Mouse (Mus musculus): ENCODE results near the gene Sox6.

The Sox6 gene

DNA sequence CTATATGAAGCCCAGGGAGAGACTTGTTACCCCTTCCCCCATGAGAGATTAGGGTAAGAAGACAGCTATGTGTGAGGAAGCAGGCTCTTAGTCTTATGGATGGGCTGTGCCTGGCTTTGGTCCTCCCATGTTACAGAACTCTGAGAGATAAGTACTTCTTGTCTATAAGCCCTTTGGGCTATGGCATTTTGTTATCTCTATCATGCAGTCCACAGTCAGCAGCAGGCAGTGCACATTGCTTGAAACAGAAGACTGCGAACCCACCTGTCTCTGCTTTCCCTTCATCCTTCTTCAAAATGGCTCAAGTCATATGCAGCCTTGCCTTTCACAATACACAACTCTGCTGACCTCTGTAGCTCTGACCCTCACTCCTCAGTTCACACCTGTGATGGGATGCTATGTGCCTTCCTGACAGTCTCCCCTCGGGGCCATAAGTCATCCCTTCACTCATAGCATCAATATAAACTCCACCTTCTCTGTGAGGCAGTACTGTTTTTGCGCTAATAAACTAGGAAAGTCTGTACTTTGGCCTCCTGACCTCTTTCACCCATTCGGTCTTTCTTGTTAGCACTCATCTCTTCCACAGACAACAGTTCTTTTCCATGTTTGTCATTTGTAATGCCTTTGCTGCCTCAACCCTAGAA lies 143.4 kb downstream of the Sox6 start:
- TF ChIP-seq NANOG (IDR thresholded peaks at IDR 0.05; ENCODE audit: borderline replicate concordance, low read length), result no peak
- TF ChIP-seq CTCF (conservative IDR thresholded peaks at IDR 0.05; ENCODE audit: low read length), result no peak
- TF ChIP-seq POU5F1 (IDR thresholded peaks at IDR 0.05; ENCODE audit: borderline replicate concordance, low read length), result no peak
- Histone ChIP-seq H3K4me1 (replicated peaks; ENCODE audit: low read depth, low read length) (no peaks in the 10 kb centered on the region), H3K27me3 (ENCODE audit: insufficient read depth, low read length) (no peaks in the 10 kb centered on the region)

DNA sequence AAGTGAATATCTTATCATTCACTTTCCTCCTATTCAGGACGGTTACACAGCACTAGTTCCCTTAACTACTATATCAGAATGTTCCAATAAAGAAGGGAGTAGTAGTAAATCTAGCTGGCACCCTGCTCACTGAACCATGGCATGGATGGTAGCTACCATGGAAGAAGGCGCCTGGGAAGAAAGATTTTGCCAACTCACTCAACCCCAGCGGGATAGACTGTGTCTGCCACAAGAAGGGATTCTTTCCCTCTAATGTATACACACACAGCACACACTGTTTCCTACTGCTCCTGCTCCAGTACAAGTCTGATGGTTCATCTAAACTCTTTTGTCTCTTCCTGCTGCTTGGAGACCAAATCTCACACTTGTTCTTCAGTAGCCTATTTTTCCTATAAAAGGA lies 147.1 kb downstream of the Sox6 start:
- H3K36me3 ChIP-seq (ENCODE audit: insufficient read depth, low read length), result no peaks in the 10 kb centered on the region
- H3K9me3 ChIP-seq (ENCODE audit: low read length), result no peaks in the 10 kb centered on the region
- no peaks in the 10 kb centered on the region for H3K27me3 ChIP-seq (ENCODE audit: insufficient read depth, low read length)
- H3K4me1 ChIP-seq (replicated peaks; ENCODE audit: low read depth, low read length), result no peaks in the 10 kb centered on the region
- H3K4me3 ChIP-seq (replicated peaks; ENCODE audit: low read length), result no peak overlapping the region
- no peak for TF ChIP-seq NANOG (IDR thresholded peaks at IDR 0.05; ENCODE audit: borderline replicate concordance, low read length)
- TF ChIP-seq CTCF (conservative IDR thresholded peaks at IDR 0.05; ENCODE audit: low read length), result no peak
- TF ChIP-seq POU5F1 (IDR thresholded peaks at IDR 0.05; ENCODE audit: borderline replicate concordance, low read length), result no peak

More for the DNA sequence above, 143.4 kb downstream of the Sox6 start:
- H3K36me3 ChIP-seq (ENCODE audit: insufficient read depth, low read length), result no peaks in the 10 kb centered on the region
- H3K4me3 ChIP-seq (replicated peaks; ENCODE audit: low read length), result no peak overlapping the region
- no peaks in the 10 kb centered on the region for H3K9me3 ChIP-seq (ENCODE audit: low read length)

DNA sequence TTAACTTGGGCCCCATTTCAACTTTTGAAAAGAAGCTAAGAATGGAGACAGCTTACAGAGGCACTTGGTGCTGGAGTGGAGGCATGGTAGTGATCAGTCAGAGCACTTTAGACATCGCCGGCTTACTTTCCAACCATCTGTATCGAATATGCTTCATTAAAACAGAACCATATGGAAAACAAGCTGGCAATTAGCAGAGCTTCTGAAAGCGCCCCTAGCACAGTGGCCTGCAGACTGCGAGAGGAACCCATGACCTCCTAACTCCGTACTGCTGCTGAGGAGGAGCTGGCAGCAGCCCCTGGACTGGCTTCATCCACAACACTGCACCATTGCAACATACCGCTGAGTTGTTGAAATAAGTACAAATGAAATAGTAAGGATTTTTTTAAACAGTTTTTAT lies 148.7 kb downstream of the Sox6 start:
- no peaks in the 10 kb centered on the region for H3K4me1 ChIP-seq (replicated peaks; ENCODE audit: low read depth, low read length)
- TF ChIP-seq POU5F1 (IDR thresholded peaks at IDR 0.05; ENCODE audit: borderline replicate concordance, low read length) (no peak), NANOG (IDR thresholded peaks at IDR 0.05; ENCODE audit: borderline replicate concordance, low read length) (no peak), CTCF (conservative IDR thresholded peaks at IDR 0.05; ENCODE audit: low read length) (no peak)
- H3K36me3 ChIP-seq (ENCODE audit: insufficient read depth, low read length), result no peaks in the 10 kb centered on the region
- no peak overlapping the region for H3K4me3 ChIP-seq (replicated peaks; ENCODE audit: low read length)
- no peaks in the 10 kb centered on the region for H3K27me3 ChIP-seq (ENCODE audit: insufficient read depth, low read length)
- H3K9me3 ChIP-seq (ENCODE audit: low read length), result no peaks in the 10 kb centered on the region

DNA sequence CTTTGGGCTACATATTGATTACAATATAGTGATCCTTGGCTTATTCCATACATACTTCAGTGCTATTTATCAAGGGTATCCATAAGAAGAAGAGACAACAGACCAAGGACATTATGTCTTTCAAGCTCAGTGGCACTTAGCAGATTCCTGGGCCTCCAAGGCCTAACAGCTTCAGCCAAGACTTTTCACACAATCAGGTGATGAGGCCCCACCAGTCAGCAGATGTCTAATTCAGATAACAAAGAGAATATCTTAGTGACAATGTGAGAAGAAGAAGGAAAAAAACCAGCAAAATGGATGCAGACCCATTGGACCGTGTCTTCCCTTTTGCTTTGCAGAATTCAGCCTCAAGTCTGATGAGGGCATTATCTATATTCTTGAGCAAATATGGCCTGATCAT lies 150.0 kb downstream of the Sox6 start:
- H3K4me1 ChIP-seq (replicated peaks; ENCODE audit: low read depth, low read length), result no peaks in the 10 kb centered on the region
- H3K27me3 ChIP-seq (ENCODE audit: insufficient read depth, low read length), result no peaks in the 10 kb centered on the region
- no peak overlapping the region for H3K4me3 ChIP-seq (replicated peaks; ENCODE audit: low read length)
- TF ChIP-seq CTCF (conservative IDR thresholded peaks at IDR 0.05; ENCODE audit: low read length) (no peak), NANOG (IDR thresholded peaks at IDR 0.05; ENCODE audit: borderline replicate concordance, low read length) (no peak), POU5F1 (IDR thresholded peaks at IDR 0.05; ENCODE audit: borderline replicate concordance, low read length) (no peak)
- H3K36me3 ChIP-seq (ENCODE audit: insufficient read depth, low read length), result no peaks in the 10 kb centered on the region
- no peaks in the 10 kb centered on the region for H3K9me3 ChIP-seq (ENCODE audit: low read length)

DNA sequence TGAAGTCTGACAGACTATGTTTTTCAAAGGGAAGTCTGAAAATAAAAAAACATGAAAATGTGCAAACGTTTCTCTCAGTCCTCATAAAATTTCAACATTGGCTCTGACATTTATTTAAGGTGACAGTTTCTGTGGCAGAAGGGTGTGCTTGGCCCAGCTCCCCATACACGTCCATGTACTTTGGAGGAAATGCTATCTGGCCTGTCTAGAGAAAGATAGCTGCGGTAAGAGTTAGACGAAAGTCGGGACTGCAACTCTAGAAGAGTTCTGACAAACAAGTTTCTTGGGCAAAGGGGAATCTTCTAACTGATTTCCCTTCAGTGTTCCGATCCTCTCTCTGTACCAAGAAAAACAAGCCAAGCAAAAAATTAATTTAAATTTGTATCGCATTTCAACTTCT lies 150.5 kb downstream of the Sox6 start:
- Histone ChIP-seq H3K36me3 (ENCODE audit: insufficient read depth, low read length) (no peaks in the 10 kb centered on the region), H3K27me3 (ENCODE audit: insufficient read depth, low read length) (no peaks in the 10 kb centered on the region), H3K4me3 (replicated peaks; ENCODE audit: low read length) (no peak overlapping the region), H3K4me1 (replicated peaks; ENCODE audit: low read depth, low read length) (no peaks in the 10 kb centered on the region), H3K9me3 (ENCODE audit: low read length) (no peaks in the 10 kb centered on the region)
- TF ChIP-seq POU5F1 (IDR thresholded peaks at IDR 0.05; ENCODE audit: borderline replicate concordance, low read length), result no peak
- TF ChIP-seq NANOG (IDR thresholded peaks at IDR 0.05; ENCODE audit: borderline replicate concordance, low read length), result no peak
- TF ChIP-seq CTCF (conservative IDR thresholded peaks at IDR 0.05; ENCODE audit: low read length), result no peak

DNA sequence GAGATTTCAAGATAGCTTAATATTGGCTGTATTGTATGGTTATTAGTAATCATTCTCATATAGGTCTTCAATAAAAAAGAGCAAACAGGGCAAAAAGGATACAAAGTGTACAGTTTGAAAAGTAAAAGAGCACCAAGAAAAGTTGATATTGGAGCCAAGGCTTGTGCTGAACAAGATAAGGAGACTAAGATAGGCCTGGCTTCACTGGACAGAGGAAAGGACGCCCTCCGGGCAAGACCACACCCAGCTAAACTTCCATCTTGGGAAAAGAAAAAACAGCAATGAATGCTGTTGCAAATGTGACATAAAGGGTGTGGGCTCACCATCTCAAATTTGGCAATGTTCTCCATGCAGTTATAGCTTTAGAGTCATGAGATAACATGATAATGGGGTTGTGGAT lies 165.7 kb downstream of the Sox6 start:
- Histone ChIP-seq H3K36me3 (ENCODE audit: insufficient read depth, low read length) (no peaks in the 10 kb centered on the region), H3K27me3 (ENCODE audit: insufficient read depth, low read length) (no peaks in the 10 kb centered on the region), H3K9me3 (ENCODE audit: low read length) (peaks cover 6% of the 10 kb centered on the region; the same call in 1 of the 2 replicates), H3K4me3 (replicated peaks; ENCODE audit: low read length) (no peak overlapping the region), H3K4me1 (replicated peaks; ENCODE audit: low read depth, low read length) (peaks cover 26% of the 10 kb centered on the region)
- TF ChIP-seq POU5F1 (IDR thresholded peaks at IDR 0.05; ENCODE audit: borderline replicate concordance, low read length) (no peak), CTCF (conservative IDR thresholded peaks at IDR 0.05; ENCODE audit: low read length) (no peak), NANOG (IDR thresholded peaks at IDR 0.05; ENCODE audit: borderline replicate concordance, low read length) (no peak)

DNA sequence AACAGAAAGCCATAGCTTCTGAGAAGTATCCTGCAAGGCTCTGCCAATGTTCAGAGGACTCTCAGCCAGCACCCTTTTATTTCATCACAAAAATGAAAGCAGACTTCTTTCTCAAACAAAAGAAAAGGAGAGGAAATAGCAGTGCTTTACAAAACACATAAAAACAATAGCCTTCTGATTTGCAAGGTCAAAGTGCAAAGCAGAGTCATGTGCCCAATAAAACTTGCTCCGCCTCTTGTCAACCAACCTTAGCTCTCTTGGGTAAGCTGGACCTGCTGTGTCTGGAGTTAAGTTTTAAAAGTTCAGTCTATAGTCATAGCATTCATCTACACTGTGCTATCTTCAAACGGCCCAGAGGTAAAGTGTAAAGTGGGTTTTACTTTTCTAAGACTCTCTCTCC lies 170.1 kb downstream of the Sox6 start:
- no peaks in the 10 kb centered on the region for H3K27me3 ChIP-seq (ENCODE audit: insufficient read depth, low read length)
- TF ChIP-seq POU5F1 (IDR thresholded peaks at IDR 0.05; ENCODE audit: borderline replicate concordance, low read length) (no peak), CTCF (conservative IDR thresholded peaks at IDR 0.05; ENCODE audit: low read length) (no peak), NANOG (IDR thresholded peaks at IDR 0.05; ENCODE audit: borderline replicate concordance, low read length) (peak; percentile 31; the same call in 1 of the 2 replicates)
- H3K9me3 ChIP-seq (ENCODE audit: low read length), result peaks cover 3% of the 10 kb centered on the region; the same call in 1 of the 2 replicates
- H3K36me3 ChIP-seq (ENCODE audit: insufficient read depth, low read length), result no peaks in the 10 kb centered on the region
- peaks cover 63% of the 10 kb centered on the region for H3K4me1 ChIP-seq (replicated peaks; ENCODE audit: low read depth, low read length)
- H3K4me3 ChIP-seq (replicated peaks; ENCODE audit: low read length), result 0 out of 2 replicates have a peak overlapping the region, but pooled peaks have one; percentile 6

DNA sequence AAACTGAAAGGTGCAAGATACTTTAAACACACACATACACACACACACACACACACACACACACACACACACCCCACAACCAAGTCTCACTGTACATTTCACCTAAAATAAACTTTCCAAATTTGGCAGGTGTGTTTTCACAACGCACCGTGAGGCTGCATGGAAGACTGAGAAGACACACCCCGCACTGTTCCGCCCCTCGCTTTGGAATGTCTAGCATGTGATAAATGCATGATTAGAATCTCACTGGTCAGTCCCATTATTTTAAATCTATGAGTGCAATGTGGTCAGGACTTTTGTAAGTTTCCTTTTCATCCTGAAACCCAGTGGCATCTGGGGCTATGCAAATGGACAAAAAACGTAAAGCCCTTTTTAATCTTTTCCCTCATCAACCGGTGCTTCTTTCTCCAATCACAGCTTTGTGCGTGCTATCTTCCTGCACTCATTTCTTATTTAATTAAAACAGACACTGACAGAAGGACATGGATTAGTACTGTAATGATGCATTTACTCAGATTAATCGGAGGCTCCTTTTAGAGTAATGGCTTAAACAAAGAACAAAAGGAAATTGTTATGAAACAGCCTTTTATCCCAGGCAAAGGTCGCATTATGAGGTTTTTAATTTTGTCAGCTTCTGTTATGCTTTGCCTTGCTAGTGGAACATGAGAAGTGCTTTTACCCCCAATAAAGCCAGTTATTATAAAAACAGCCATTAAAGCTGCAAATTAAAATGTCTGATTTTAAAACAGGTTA lies 170.9 kb downstream of the Sox6 start:
- Histone ChIP-seq H3K9me3 (ENCODE audit: low read length) (no peaks in the 10 kb centered on the region), H3K4me3 (replicated peaks; ENCODE audit: low read length) (0 out of 2 replicates have a peak overlapping the region, but pooled peaks have one; percentile 6), H3K4me1 (replicated peaks; ENCODE audit: low read depth, low read length) (peaks cover 59% of the 10 kb centered on the region), H3K36me3 (ENCODE audit: insufficient read depth, low read length) (no peaks in the 10 kb centered on the region), H3K27me3 (ENCODE audit: insufficient read depth, low read length) (no peaks in the 10 kb centered on the region)
- no peak for TF ChIP-seq NANOG (IDR thresholded peaks at IDR 0.05; ENCODE audit: borderline replicate concordance, low read length)
- TF ChIP-seq CTCF (conservative IDR thresholded peaks at IDR 0.05; ENCODE audit: low read length), result no peak
- no peak for TF ChIP-seq POU5F1 (IDR thresholded peaks at IDR 0.05; ENCODE audit: borderline replicate concordance, low read length)
